Mouse (Mus musculus) cerebellum, adult (tissue): ENCODE results near the gene Slc9a5.

Source experiments
- ATAC-seq: cut with Nextera tagmentation; 2 replicates; pipeline ENCODE4 v1.9.2; 2017; ENCODE audit warnings: mild to moderate bottlenecking, moderate library complexity, mixed read lengths; ENCODE audit not compliant: insufficient number of reproducible peaks, low FRiP score, low TSS enrichment

Slc9a5 gene

GRCm38 (mm10) chr8:105400016-105400415 is 51.4 kb downstream of the Slc9a5 start:
- ATAC-seq = no peak

GRCm38 (mm10) chr8:105403467-105403866 is 54.8 kb downstream of the Slc9a5 start:
- peak; percentile 45; the same call in 1 of the 2 replicates for ATAC-seq

GRCm38 (mm10) chr8:105404496-105404895 is 55.9 kb downstream of the Slc9a5 start:
- ATAC-seq = no peak

GRCm38 (mm10) chr8:105406416-105406815 is 57.8 kb downstream of the Slc9a5 start:
- no peak for ATAC-seq

GRCm38 (mm10) chr8:105408331-105408730 is 59.7 kb downstream of the Slc9a5 start:
- no peak for ATAC-seq

- no peak for ATAC-seq
Measured at GRCm38 (mm10) chr8:105409947-105410346, 61.3 kb downstream of the Slc9a5 start.

- peak; percentile 56; the same call in 1 of the 2 replicates for ATAC-seq
Measured at GRCm38 (mm10) chr8:105413391-105413790, 64.7 kb downstream of the Slc9a5 start, which contains the start of the genes Kctd19 and Lrrc36. Gene Kctd19 (minus strand): TSS chr8:105413502. Gene Lrrc36 (plus strand): TSS chr8:105413571.

GRCm38 (mm10) chr8:105418992-105419391 is 70.3 kb downstream of the Slc9a5 start:
- no peak for ATAC-seq
